Mouse (Mus musculus): Measurements from ENCODE around the gene Twist2.

The Twist2 gene

GRCm38 (mm10) chr1:91820531-91820930 lies 19.3 kb downstream of the Twist2 start:
- no peak for DNase-seq

- no peak for DNase-seq
Measured at GRCm38 (mm10) chr1:91822316-91822824, 21.1 kb downstream of the Twist2 start.

- DNase-seq = no peak
Measured at GRCm38 (mm10) chr1:91823530-91823929, 22.3 kb downstream of the Twist2 start.

- no peak for DNase-seq
Measured at GRCm38 (mm10) chr1:91823951-91824350, 22.7 kb downstream of the Twist2 start.

- DNase-seq = no peak
Measured at GRCm38 (mm10) chr1:91825261-91825660, 24.0 kb downstream of the Twist2 start.

GRCm38 (mm10) chr1:91831978-91832377 lies 30.7 kb downstream of the Twist2 start:
- no peak for DNase-seq

- no peak for DNase-seq
Measured at GRCm38 (mm10) chr1:91839557-91839956, 38.3 kb downstream of the Twist2 start.

GRCm38 (mm10) chr1:91839979-91840378 lies 38.7 kb downstream of the Twist2 start:
- DNase-seq = no peak

GRCm38 (mm10) chr1:91844236-91844635 lies 43.0 kb downstream of the Twist2 start:
- no peak for DNase-seq

- DNase-seq = no peak
Measured at GRCm38 (mm10) chr1:91844681-91845379, 43.6 kb downstream of the Twist2 start.

- DNase-seq = no peak
Measured at GRCm38 (mm10) chr1:91845380-91845957, 44.2 kb downstream of the Twist2 start.

GRCm38 (mm10) chr1:91851300-91851699 lies 50.0 kb downstream of the Twist2 start:
- no peak for DNase-seq

- DNase-seq = no peak
Measured at GRCm38 (mm10) chr1:91856771-91857664, 55.8 kb downstream of the Twist2 start.

GRCm38 (mm10) chr1:91858101-91858790 lies 57.0 kb downstream of the Twist2 start:
- no peak for DNase-seq

GRCm38 (mm10) chr1:91858901-91859300 lies 57.6 kb downstream of the Twist2 start:
- DNase-seq = no peak

- no peak for DNase-seq
Measured at GRCm38 (mm10) chr1:91861511-91861910, 60.2 kb downstream of the Twist2 start.

GRCm38 (mm10) chr1:91866001-91866400 lies 64.7 kb downstream of the Twist2 start:
- DNase-seq = no peak

- no peak for DNase-seq
Measured at GRCm38 (mm10) chr1:91871101-91871500, 69.8 kb downstream of the Twist2 start.

GRCm38 (mm10) chr1:91872388-91873059 lies 71.3 kb downstream of the Twist2 start:
- DNase-seq = no peak

GRCm38 (mm10) chr1:91873572-91874285 lies 72.5 kb downstream of the Twist2 start:
- DNase-seq = no peak

GRCm38 (mm10) chr1:91874633-91875032 lies 73.4 kb downstream of the Twist2 start:
- DNase-seq = peak; percentile 17 to 26
